Mouse (Mus musculus) ES-Bruce4 (cell line): ENCODE measurements around the gene Ssr3. TPM values are rescaled to one million over a fixed set of nuclear protein-coding genes. Genes with fewer than 3 reads are reported as not detected.
"Not testable (repeated sequence)": the region's sequence is repeated elsewhere in the genome, so short reads cannot be mapped to it uniquely, and the experiment has no call there.

Experiments used
- H3K27ac ChIP-seq: 2 replicates; pipeline ENCODE4 v1.5.1; 2012; ENCODE audit warnings: low read length, inconsistent platforms; ENCODE audit not compliant: insufficient read depth
- H3K27me3 ChIP-seq: 2 replicates; pipeline ENCODE4 v1.6.1; 2012; ENCODE audit warnings: mild to moderate bottlenecking, low read length, inconsistent platforms; ENCODE audit not compliant: control insufficient read depth, poor library complexity, insufficient read depth, severe bottlenecking
- H3K36me3 ChIP-seq: 2 replicates; pipeline ENCODE4 v1.6.1; 2012; ENCODE audit warnings: inconsistent platforms, mild to moderate bottlenecking, low read length, moderate library complexity; ENCODE audit not compliant: control insufficient read depth, poor library complexity, insufficient read depth, severe bottlenecking
- H3K4me1 ChIP-seq: one replicate; pipeline ENCODE4 v1.8.1; 2011; ENCODE audit warnings: low read length; ENCODE audit not compliant: control insufficient read depth, insufficient read depth
- H3K4me3 ChIP-seq: 2 replicates; pipeline ENCODE4 v1.5.1; 2011; ENCODE audit warnings: low read depth, mild to moderate bottlenecking, low read length
- H3K9ac ChIP-seq: 2 replicates; pipeline ENCODE4 v1.6.1; 2012; ENCODE audit warnings: low read depth, mild to moderate bottlenecking, inconsistent platforms; ENCODE audit not compliant: poor library complexity, severe bottlenecking
- H3K9me3 ChIP-seq: replicated peaks from 2 replicates; pipeline ENCODE4 v1.6.1; 2012; ENCODE audit warnings: mild to moderate bottlenecking, low read length, inconsistent platforms; ENCODE audit not compliant: control insufficient read depth, poor library complexity, insufficient read depth, severe bottlenecking
- CTCF ChIP-seq: IDR thresholded peaks from one replicate; pipeline ENCODE4 v1.8.1; 2011; ENCODE audit warnings: low read depth, low read length
- EP300 ChIP-seq: IDR thresholded peaks from 2 replicates; pipeline ENCODE4 v1.6.1; 2011; ENCODE audit warnings: low read depth, low read length; ENCODE audit not compliant: insufficient read depth
- POLR2A ChIP-seq: IDR thresholded peaks from one replicate; pipeline ENCODE4 v1.8.1; 2011; ENCODE audit warnings: low read length; ENCODE audit not compliant: insufficient read depth
- polyA plus RNA-seq: library from polyadenylated mRNA; stranded (reverse); fragments of >200 nt; gene quantifications from 2 replicates; pipeline ENCODE4 v1.2.4, GENCODE M21; 2011; ENCODE audit warnings: low read depth; ENCODE audit not compliant: missing spikeins, insufficient read depth, insufficient read length

Gene Ssr3
- polyA plus RNA-seq, 1 experiment, result 237 TPM

DNA sequence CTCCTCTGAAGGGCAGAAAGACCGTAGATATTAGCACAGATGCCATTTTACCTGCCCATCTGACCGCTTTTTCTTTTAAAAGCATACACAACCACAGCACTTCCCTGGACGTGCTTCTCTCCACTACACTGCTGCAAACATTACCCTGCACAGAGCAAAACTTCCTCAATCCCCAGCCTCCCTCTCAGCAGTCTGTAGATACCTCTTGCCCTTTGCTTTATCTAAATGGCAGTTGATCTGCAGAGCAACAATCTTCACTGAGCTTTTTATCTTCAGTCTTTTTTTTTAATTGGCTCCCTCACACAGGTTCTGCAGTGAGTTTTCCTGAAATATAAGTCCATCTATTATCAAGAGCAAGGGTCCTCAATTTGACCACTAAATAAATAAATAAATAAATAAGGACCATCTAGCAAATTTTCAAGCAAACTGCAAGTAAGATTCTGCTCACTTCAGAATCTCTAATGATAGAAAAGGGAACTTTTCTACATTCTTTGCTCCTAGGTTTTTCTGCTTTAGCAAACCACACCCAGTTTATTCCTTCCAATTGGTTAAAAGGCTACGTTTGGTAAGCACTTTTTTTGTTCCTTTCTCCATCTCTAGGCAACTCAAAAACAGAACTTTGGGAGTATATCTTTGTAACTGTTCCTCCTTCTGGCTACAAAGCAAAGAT is 4.5 kb upstream of the Ssr3 start:
- Histone ChIP-seq H3K4me3 (no peak overlapping the region), H3K27ac (no peak overlapping the region), H3K9me3 (no peaks in the 10 kb centered on the region), H3K27me3 (no peaks in the 10 kb centered on the region), H3K9ac (no peak overlapping the region), H3K4me1 (no peaks in the 10 kb centered on the region), H3K36me3 (no peaks in the 10 kb centered on the region)
- TF ChIP-seq CTCF (no peak), POLR2A (no peak), EP300 (no peak)

DNA sequence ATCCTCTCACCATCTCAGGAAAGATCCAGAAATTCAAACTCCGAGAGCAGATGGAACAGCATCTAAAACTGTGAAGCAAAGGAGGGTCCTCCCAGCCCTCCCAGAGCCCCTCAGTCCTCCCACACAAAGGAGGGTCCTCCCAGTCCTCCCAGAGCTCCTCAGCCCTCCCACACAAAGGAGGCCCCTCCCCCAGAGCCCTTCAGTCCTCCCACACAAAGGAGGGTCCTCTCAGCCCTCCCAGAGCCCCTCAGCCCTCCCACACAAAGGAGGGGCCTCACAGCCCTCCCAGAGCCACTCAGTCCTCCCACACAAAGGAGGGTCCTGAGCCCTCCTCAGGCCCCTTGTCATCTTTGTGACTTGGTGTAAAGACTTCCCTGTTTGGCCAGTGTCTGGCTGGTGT is 2.7 kb upstream of the Ssr3 start:
- H3K36me3 ChIP-seq, H3K4me1 ChIP-seq, H3K27ac ChIP-seq, H3K9ac ChIP-seq, H3K9me3 ChIP-seq, H3K4me3 ChIP-seq, H3K27me3 ChIP-seq: not testable (repeated sequence)

DNA sequence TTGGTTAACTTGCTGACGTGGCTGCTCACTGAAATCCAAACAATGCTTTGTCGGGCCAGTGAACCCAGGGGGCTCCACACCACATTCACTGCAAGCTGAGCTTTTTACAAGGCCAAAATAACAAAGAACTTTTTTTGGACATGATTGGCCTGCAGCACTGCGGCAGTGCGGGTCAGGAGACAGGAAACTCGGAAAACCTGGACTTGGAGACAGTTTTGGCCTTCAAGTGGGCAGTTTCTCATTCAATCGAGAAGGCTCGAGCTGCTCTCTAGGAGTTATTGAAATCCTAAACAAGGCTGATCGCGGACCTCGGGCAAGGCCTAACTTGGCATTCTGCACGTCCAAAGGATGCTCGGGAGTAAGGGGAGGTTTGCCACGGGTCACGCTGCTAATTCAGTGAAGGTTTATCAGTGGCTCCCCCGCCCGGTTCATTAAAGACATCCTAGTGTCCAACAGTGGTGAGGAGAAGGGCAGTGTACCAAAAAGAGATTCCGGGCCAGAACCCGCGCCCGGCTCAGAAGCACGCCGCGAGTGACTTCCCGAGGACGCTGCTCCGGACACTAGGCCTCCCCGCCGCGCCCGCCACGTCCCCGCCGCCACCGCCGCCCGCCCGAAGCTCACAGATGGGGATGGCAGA is 521 bp downstream of the Ssr3 start:
- H3K4me3 ChIP-seq, result peak overlapping the region; percentile 90
- peak overlapping the region; percentile 80 for H3K9ac ChIP-seq
- peaks cover 35% of the 10 kb centered on the region for H3K36me3 ChIP-seq
- H3K9me3 ChIP-seq, result no peaks in the 10 kb centered on the region
- no peaks in the 10 kb centered on the region for H3K27me3 ChIP-seq
- TF ChIP-seq EP300, result no peak
- no peak for TF ChIP-seq CTCF
- no peak for TF ChIP-seq POLR2A
- H3K4me1 ChIP-seq, result no peaks in the 10 kb centered on the region
- H3K27ac ChIP-seq, result peak overlapping the region; percentile 2; the same call in 1 of the 2 replicates

DNA sequence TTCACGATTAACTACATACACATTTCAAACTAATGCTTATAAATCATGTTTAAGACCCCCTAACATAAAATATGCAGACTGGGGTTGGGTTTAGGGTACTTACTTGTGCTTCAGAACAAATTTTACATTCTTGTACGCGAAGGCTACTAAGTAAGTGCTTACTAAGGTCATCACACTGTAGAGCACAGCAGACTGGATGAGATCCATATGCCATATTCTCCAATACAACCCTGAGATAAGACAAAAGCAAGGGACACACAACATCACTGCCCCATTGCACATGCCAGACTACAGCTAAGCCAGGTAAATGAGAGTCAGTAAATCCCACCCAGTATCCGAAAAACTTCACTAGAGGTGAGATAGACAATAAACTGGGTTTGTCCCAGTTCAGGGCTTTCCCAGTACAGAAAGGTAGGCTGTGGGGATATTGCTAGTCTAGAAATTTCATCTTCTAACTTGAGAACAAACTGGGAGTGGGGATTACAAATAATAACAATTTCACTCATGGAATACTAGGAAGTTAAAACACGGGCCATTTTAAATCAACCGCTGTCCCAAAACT is 1.1 kb downstream of the Ssr3 start:
- no peaks in the 10 kb centered on the region for H3K9me3 ChIP-seq
- no peaks in the 10 kb centered on the region for H3K4me1 ChIP-seq
- peaks cover 41% of the 10 kb centered on the region for H3K36me3 ChIP-seq
- H3K9ac ChIP-seq, result peak overlapping the region; percentile 80
- no peaks in the 10 kb centered on the region for H3K27me3 ChIP-seq
- no peak overlapping the region for H3K27ac ChIP-seq
- TF ChIP-seq EP300, result no peak
- no peak for TF ChIP-seq CTCF
- no peak for TF ChIP-seq POLR2A
- peak overlapping the region; percentile 90 for H3K4me3 ChIP-seq

DNA sequence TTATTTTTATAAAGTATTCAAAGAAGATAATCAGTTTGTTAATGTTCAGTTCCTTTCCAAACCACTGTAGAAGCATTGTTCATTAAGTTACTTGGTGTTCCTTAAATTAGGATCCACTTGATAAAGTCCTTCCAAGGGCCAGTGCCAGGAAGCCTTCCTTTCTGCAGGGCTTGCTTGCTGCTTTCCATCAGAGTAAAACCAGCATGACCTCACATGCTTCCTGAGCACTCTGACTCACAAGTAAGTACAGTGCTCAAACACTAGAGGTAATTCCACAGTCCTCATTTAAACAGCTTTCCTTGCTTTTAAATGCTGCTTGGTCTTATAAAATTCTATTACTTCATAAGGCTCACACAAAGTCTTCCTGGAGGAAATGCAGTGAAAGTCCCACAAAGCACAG is 6.7 kb downstream of the Ssr3 start:
- Histone ChIP-seq H3K4me3 (no peak overlapping the region), H3K9ac (no peak overlapping the region), H3K9me3 (no peaks in the 10 kb centered on the region), H3K27ac (no peak overlapping the region), H3K36me3 (peaks cover 80% of the 10 kb centered on the region), H3K27me3 (no peaks in the 10 kb centered on the region), H3K4me1 (no peaks in the 10 kb centered on the region)
- no peak for TF ChIP-seq CTCF
- TF ChIP-seq EP300, result no peak
- no peak for TF ChIP-seq POLR2A

DNA sequence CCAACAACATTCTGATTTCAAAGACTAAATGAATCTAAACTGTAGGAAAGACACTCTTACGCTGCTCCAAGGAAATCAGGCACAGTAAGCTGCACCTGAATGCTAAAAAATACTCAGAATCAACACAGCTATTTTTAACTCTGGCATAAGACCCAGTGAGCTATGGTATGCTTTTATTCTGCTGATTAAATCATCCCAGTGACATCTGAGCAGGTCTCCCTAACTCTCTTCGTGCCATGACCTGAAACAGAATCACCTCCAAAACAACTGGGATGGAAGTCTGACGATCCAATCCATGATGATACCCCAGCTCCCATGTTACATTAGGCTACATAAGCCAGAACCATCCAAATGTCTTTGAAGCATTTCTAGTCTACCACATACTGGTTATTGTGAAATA is 8.0 kb downstream of the Ssr3 start:
- H3K9me3 ChIP-seq, result no peaks in the 10 kb centered on the region
- H3K27ac ChIP-seq, result no peak overlapping the region
- H3K9ac ChIP-seq, result no peak overlapping the region
- no peak overlapping the region for H3K4me3 ChIP-seq
- H3K4me1 ChIP-seq, result no peaks in the 10 kb centered on the region
- TF ChIP-seq POLR2A (no peak), EP300 (no peak), CTCF (no peak)
- peaks cover 77% of the 10 kb centered on the region for H3K36me3 ChIP-seq
- no peaks in the 10 kb centered on the region for H3K27me3 ChIP-seq
